Comparison of ENCODE assay signal across 12 mouse cellular contexts in genomic region chr11:64842775-64843530, GRCm38 (mm10).
DNase-seq lines count a peak whose midpoint lies in the region; ATAC-seq and TF ChIP-seq lines count a peak whose summit lies in the region.
"Had no signal": no experiment of that assay in that cellular context is flagged by ENCODE, and none has a peak within 500 bp of the region (broad histone marks: within the 10 kb centered on the region; RNA-seq: fewer than 3 reads in every experiment).

No protein-coding gene starts in this region.

- ATAC-seq in neural tube, embryonic 15.5 days (ENCODE audit: low FRiP score), result no peak
- no peak for ATAC-seq in limb, embryonic 11.5 days (ENCODE audit: insufficient number of reproducible peaks, low FRiP score, low TSS enrichment, low read depth)
- peak; percentile 71 for ATAC-seq in liver, postnatal 0 days

- no peak for TF ChIP-seq CTCF in liver, postnatal 0 days (IDR thresholded peaks at IDR 0.05; ENCODE audit: low read depth)

- H3K9me3 ChIP-seq in neural tube, embryonic 15.5 days (replicated peaks), result no peaks in the 10 kb centered on the region
- no peaks in the 10 kb centered on the region for H3K9me3 ChIP-seq in limb, embryonic 11.5 days (ENCODE audit: control insufficient read depth, low read length)
- H3K9me3 ChIP-seq in liver, postnatal 0 days (ENCODE audit: low read length), result no peaks in the 10 kb centered on the region

- H3K4me1 ChIP-seq in neural tube, embryonic 15.5 days, result no peaks in the 10 kb centered on the region
- H3K4me1 ChIP-seq in limb, embryonic 11.5 days (ENCODE audit: control insufficient read depth, insufficient read depth, low read length), result 0 out of 2 replicates have a peak, but pooled peaks cover 3% of the 10 kb centered on the region
- peaks cover 31% of the 10 kb centered on the region for H3K4me1 ChIP-seq in liver, postnatal 0 days (ENCODE audit: insufficient read depth)

- H3K36me3 ChIP-seq in neural tube, embryonic 15.5 days, result no peaks in the 10 kb centered on the region
- no peaks in the 10 kb centered on the region for H3K36me3 ChIP-seq in limb, embryonic 11.5 days (ENCODE audit: control insufficient read depth, insufficient read depth, low read length)
- H3K36me3 ChIP-seq in liver, postnatal 0 days (replicated peaks; ENCODE audit: insufficient read depth, low read length), result no peaks in the 10 kb centered on the region

- 74% methylated on average over 18 of the region's 18 CpGs for WGBS in neural tube, embryonic 15.5 days
- WGBS in limb, embryonic 11.5 days, result 47% methylated on average over 18 of the region's 18 CpGs
- WGBS in liver, postnatal 0 days (ENCODE audit: insufficient replicate concordance), result 53% methylated on average over 18 of the region's 18 CpGs

- H3K9ac ChIP-seq in neural tube, embryonic 15.5 days (replicated peaks), result no peak overlapping the region
- H3K9ac ChIP-seq in limb, embryonic 11.5 days (ENCODE audit: low read length), result no peak overlapping the region
- H3K9ac ChIP-seq in liver, postnatal 0 days (replicated peaks), result peak overlapping the region; percentile 16; the same call in 1 of the 2 replicates

- no peak overlapping the region for H3K27ac ChIP-seq in neural tube, embryonic 15.5 days (replicated peaks)
- no peak overlapping the region for H3K27ac ChIP-seq in limb, embryonic 11.5 days (replicated peaks; ENCODE audit: low read depth, low read length)
- H3K27ac ChIP-seq in liver, postnatal 0 days (ENCODE audit: low read depth), result peak overlapping the region; percentile 57; the same call in 1 of the 2 replicates

- H3K4me2 ChIP-seq in neural tube, embryonic 15.5 days, result no peak overlapping the region
- H3K4me2 ChIP-seq in limb, embryonic 11.5 days (ENCODE audit: low read depth, severe bottlenecking), result no peak overlapping the region
- H3K4me2 ChIP-seq in liver, postnatal 0 days (ENCODE audit: low read depth, low read length), result peak overlapping the region; percentile 66

- peak; percentile 27 for DNase-seq in neural tube, embryonic 10.5 days (ENCODE audit: extremely low spot score, low spot score)
- peak; percentile 38 for DNase-seq in limb, embryonic 11.5 days (ENCODE audit: low spot score)
- DNase-seq in liver, postnatal 0 days, result peak; percentile 26
- DNase-seq in yolk sac, embryonic 10.5 days (ENCODE audit: low spot score), result peak; percentile 77
- no peak for DNase-seq in heart, adult 11 months
- no peak for DNase-seq in spleen, adult 12 weeks (ENCODE audit: low spot score)
- DNase-seq in gastrocnemius, postnatal 4 days (ENCODE audit: low spot score in 2 of 2), result no peak
- DNase-seq: cerebellum, adult 8-10 months; heart, postnatal 10 days; kidney, postnatal 36 days had no signal

- H3K27me3 ChIP-seq in neural tube, embryonic 15.5 days (replicated peaks), result no peaks in the 10 kb centered on the region
- 0 out of 2 replicates have a peak, but pooled peaks cover 2% of the 10 kb centered on the region for H3K27me3 ChIP-seq in limb, embryonic 11.5 days (ENCODE audit: control insufficient read depth, insufficient read depth, low read length)
- no peaks in the 10 kb centered on the region for H3K27me3 ChIP-seq in liver, postnatal 0 days (ENCODE audit: insufficient read depth, low read length)

- TF ChIP-seq EP300 in liver, postnatal 0 days (IDR thresholded peaks at IDR 0.05; ENCODE audit: low read depth), result no peak

- H3K4me3 ChIP-seq in neural tube, embryonic 15.5 days (replicated peaks), result no peak overlapping the region
- H3K4me3 ChIP-seq in limb, embryonic 11.5 days (ENCODE audit: low read depth, low read length), result no peak overlapping the region
- peak overlapping the region; percentile 23; the same call in 1 of the 2 replicates for H3K4me3 ChIP-seq in liver, postnatal 0 days (ENCODE audit: low read depth, low read length)
- H3K4me3 ChIP-seq: myocyte had no signal

Comparison
In these comparisons a context has a peak if more than half of its experiments do, and no peak if none do; other contexts are left out.
1. DNase-seq: peak in neural tube, embryonic 10.5 days (single experiment), limb, embryonic 11.5 days (single experiment), liver, postnatal 0 days (single experiment) and yolk sac, embryonic 10.5 days (single experiment); none in heart, adult 11 months (single experiment), spleen, adult 12 weeks (single experiment) and gastrocnemius, postnatal 4 days (0 of 2).